9 mouse cellular contexts compared by ENCODE assay signal in the genomic region with DNA sequence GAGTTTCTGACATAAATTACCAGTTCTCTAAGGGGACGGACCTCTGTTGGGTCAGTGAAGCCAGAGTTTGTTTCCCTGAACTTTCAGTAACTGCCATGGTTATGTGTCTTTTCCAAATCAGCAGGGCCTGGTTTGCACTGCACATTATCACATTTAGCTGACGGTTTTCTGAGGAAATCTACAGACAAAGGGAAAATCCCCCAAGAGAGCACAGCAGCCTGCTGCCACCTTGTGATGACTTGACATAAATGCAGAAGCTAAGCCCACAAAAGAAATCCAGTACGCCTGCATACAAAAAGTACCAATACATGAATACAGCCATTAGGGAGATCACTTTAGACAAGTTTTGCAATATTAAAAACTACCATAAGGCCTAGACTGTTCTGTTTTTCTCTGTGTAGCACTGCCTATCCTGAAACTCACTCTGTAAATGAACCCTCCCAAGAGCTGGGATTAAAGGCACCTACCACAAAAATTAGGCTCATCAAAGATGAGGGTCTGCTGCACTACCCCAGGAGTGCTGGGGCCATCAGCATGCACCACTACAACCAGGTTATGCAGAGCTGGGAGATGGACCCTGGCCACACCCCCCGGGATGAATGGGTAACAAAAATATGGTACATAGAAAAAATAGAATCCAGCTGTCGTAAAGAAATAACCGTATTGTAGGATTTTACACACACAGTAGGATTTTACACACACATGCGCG. TPM values are rescaled to one million over a fixed set of nuclear protein-coding genes. Genes with fewer than 3 reads are reported as not detected.
A peak's percentile ranks its signal among the peaks of the same experiment; 100 is the strongest.
DNase-seq lines count a peak whose midpoint lies in the region; ATAC-seq lines count a peak whose summit lies in the region.
"Had no signal": no experiment of that assay in that cellular context is flagged by ENCODE, and none has a peak within 500 bp of the region (broad histone marks: within the 10 kb centered on the region; RNA-seq: fewer than 3 reads in every experiment).

No protein-coding gene starts in this region.

- peaks cover 92% of the 10 kb centered on the region for H3K36me3 ChIP-seq in embryonic facial prominence, embryonic 10.5 days (replicated peaks)
- peaks cover 10% of the 10 kb centered on the region for H3K36me3 ChIP-seq in midbrain, embryonic 14.5 days (ENCODE audit: control insufficient read depth, insufficient read depth, low read length)
- peaks cover 79% of the 10 kb centered on the region for H3K36me3 ChIP-seq in heart, embryonic 12.5 days

- H3K4me3 ChIP-seq in embryonic facial prominence, embryonic 10.5 days = no peak overlapping the region
- H3K4me3 ChIP-seq in midbrain, embryonic 14.5 days (replicated peaks; ENCODE audit: low read depth, low read length) = no peak overlapping the region
- no peak overlapping the region for H3K4me3 ChIP-seq in heart, embryonic 12.5 days

- H3K9me3 ChIP-seq in embryonic facial prominence, embryonic 10.5 days = no peaks in the 10 kb centered on the region
- H3K9me3 ChIP-seq in midbrain, embryonic 14.5 days (ENCODE audit: control insufficient read depth, low read length) = no peaks in the 10 kb centered on the region
- H3K9me3 ChIP-seq in heart, embryonic 12.5 days (replicated peaks) = no peaks in the 10 kb centered on the region

- WGBS in embryonic facial prominence, embryonic 10.5 days = 88% methylated on average over 8 of the region's 8 CpGs
- WGBS in midbrain, embryonic 14.5 days = 76% methylated on average over 8 of the region's 8 CpGs
- WGBS in heart, embryonic 12.5 days = 82% methylated on average over 8 of the region's 8 CpGs

- H3K4me2 ChIP-seq in midbrain, embryonic 14.5 days (ENCODE audit: low read length) = no peak overlapping the region
- no peak overlapping the region for H3K4me2 ChIP-seq in heart, embryonic 12.5 days

- no peaks in the 10 kb centered on the region for H3K27me3 ChIP-seq in embryonic facial prominence, embryonic 10.5 days (replicated peaks; ENCODE audit: low read depth, poor library complexity, severe bottlenecking)
- H3K27me3 ChIP-seq in midbrain, embryonic 14.5 days (ENCODE audit: control insufficient read depth, insufficient read depth, low read length) = no peaks in the 10 kb centered on the region
- no peaks in the 10 kb centered on the region for H3K27me3 ChIP-seq in heart, embryonic 12.5 days (replicated peaks)

- no peak overlapping the region; the same call in 1 of the 2 replicates for H3K9ac ChIP-seq in midbrain, embryonic 14.5 days (replicated peaks; ENCODE audit: low read length)
- no peak overlapping the region; the same call in 1 of the 2 replicates for H3K9ac ChIP-seq in heart, embryonic 12.5 days

- no peaks in the 10 kb centered on the region; the same call in 1 of the 2 replicates for H3K4me1 ChIP-seq in embryonic facial prominence, embryonic 10.5 days
- no peaks in the 10 kb centered on the region for H3K4me1 ChIP-seq in midbrain, embryonic 14.5 days (ENCODE audit: control insufficient read depth, insufficient read depth, low read length)
- no peaks in the 10 kb centered on the region for H3K4me1 ChIP-seq in heart, embryonic 12.5 days (replicated peaks)

- no peak for DNase-seq in cerebellum, adult 11 months
- peak; percentile 17 for DNase-seq in CD4-positive, CD25-positive, alpha-beta regulatory T cell, adult 2 months (ENCODE audit: low read depth, low spot score)
- no peak for DNase-seq in embryonic facial prominence, embryonic 10.5 days (ENCODE audit: low spot score)
- peak; percentile 38 for DNase-seq in kidney, postnatal 10 days
- DNase-seq in midbrain, embryonic 14.5 days = peak; percentile 89
- DNase-seq in testis, postnatal 14 days (ENCODE audit: low spot score) = no peak

- peak; percentile 53; the same call in 1 of the 2 replicates for ATAC-seq in cerebellum, adult (ENCODE audit: insufficient number of reproducible peaks, low FRiP score, low TSS enrichment)
- peak; percentile 74 for ATAC-seq in midbrain, embryonic 14.5 days (ENCODE audit: low FRiP score, low TSS enrichment)
- ATAC-seq in heart, embryonic 12.5 days (ENCODE audit: insufficient number of reproducible peaks, low FRiP score) = no peak

- H3K27ac ChIP-seq in embryonic facial prominence, embryonic 10.5 days (replicated peaks) = peak overlapping the region; percentile 30; the same call in 1 of the 2 replicates
- peak overlapping the region; percentile 55; the same call in 1 of the 2 replicates for H3K27ac ChIP-seq in midbrain, embryonic 14.5 days (replicated peaks; ENCODE audit: low read depth, low read length)
- H3K27ac ChIP-seq in heart, embryonic 12.5 days (ENCODE audit: poor library complexity, severe bottlenecking) = no peak overlapping the region
- H3K27ac ChIP-seq: macrophage had no signal

RNA-seq across cellular contexts. Expression of a gene that starts 11.4 kb away (rescaled TPM):
- polyA plus RNA-seq in embryonic facial prominence, embryonic 10.5 days (2016; fragmentation: Nextera tagmentation; extraction: Ambion mirVana) = 0.16 and 0.36 TPM in 2 replicates
- polyA plus RNA-seq in midbrain, embryonic 14.5 days (2014; fragmentation: Nextera tagmentation; extraction: Ambion mirVana) = not detected in 2 replicates
- polyA plus RNA-seq in heart, embryonic 12.5 days (2016; fragmentation: Nextera tagmentation; extraction: Ambion mirVana) = 0.15 TPM in 1 of 2 replicates, not detected in the other
- polyA plus RNA-seq: macrophage had no signal

RNA-seq across cellular contexts. Expression of a gene that starts 18.3 kb away (rescaled TPM):
- 278 and 297 TPM in 2 replicates for polyA plus RNA-seq in embryonic facial prominence, embryonic 10.5 days (2016; fragmentation: Nextera tagmentation; extraction: Ambion mirVana)
- polyA plus RNA-seq in midbrain, embryonic 14.5 days (2014; fragmentation: Nextera tagmentation; extraction: Ambion mirVana) = 16.6 and 28.3 TPM in 2 replicates
- 114 and 116 TPM in 2 replicates for polyA plus RNA-seq in heart, embryonic 12.5 days (2016; fragmentation: Nextera tagmentation; extraction: Ambion mirVana)

Comparison
In these comparisons a context has a peak if more than half of its experiments do, and no peak if none do; other contexts are left out.
1. DNase-seq: peak in CD4-positive, CD25-positive, alpha-beta regulatory T cell, adult 2 months (single experiment), kidney, postnatal 10 days (single experiment) and midbrain, embryonic 14.5 days (single experiment); none in cerebellum, adult 11 months (single experiment), embryonic facial prominence, embryonic 10.5 days (single experiment) and testis, postnatal 14 days (single experiment).